Mouse (Mus musculus) neutrophil, adult 5-6 weeks (primary cell): Measurements from ENCODE around the gene Eipr1. TPM values are rescaled to one million over a fixed set of nuclear protein-coding genes. Genes with fewer than 3 reads are reported as not detected.
A peak's percentile ranks its signal among the peaks of the same experiment; 100 is the strongest.

ENCODE experiments used
- ATAC-seq: fragments of 151-379, 151-347 bp; 2 replicates; pipeline ENCODE4 v1.8.0; 2017; ENCODE audit warnings: mild to moderate bottlenecking, moderate TSS enrichment; ENCODE audit not compliant: insufficient number of reproducible peaks, poor library complexity, low FRiP score, severe bottlenecking; ENCODE audit errors: extremely low read depth
- total RNA-seq: library from RNA; stranded (forward); fragments of 200-1000 nt; gene quantifications from 2 replicates; pipeline ENCODE4 v1.2.3, GENCODE M21; 2017

The Eipr1 gene
- total RNA-seq, 1 experiment from 2014 or later, result 13.0 TPM

DNA sequence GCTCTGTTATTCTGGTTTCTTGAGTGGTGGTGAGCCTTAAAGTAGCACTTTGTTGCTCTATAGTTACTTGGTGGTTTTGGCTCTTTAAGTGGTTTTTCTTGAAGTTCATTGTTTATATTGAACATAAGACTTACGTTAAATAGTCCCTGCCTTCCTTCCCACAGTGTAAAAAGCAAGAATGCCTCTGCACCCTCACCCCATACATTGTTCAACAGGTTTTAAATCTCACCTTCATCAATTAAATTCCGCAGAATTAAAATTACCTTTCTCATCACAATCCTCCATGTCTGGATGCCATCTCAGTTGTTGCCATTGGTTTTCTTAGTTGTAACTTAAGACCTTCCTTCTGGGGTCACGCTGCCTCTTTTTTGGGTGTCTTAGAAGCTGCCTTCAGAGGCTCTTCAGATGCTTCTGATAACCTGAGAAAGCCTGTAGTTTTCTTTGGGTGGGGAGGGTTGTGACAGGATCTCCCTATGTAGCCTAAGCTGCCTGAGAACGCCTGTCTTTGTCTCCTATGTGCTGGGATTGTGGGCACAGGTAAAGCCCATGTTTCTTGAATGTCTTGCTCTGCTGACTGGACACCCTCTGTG lies 57.3 kb downstream of the Eipr1 start:
- no peak for ATAC-seq

DNA sequence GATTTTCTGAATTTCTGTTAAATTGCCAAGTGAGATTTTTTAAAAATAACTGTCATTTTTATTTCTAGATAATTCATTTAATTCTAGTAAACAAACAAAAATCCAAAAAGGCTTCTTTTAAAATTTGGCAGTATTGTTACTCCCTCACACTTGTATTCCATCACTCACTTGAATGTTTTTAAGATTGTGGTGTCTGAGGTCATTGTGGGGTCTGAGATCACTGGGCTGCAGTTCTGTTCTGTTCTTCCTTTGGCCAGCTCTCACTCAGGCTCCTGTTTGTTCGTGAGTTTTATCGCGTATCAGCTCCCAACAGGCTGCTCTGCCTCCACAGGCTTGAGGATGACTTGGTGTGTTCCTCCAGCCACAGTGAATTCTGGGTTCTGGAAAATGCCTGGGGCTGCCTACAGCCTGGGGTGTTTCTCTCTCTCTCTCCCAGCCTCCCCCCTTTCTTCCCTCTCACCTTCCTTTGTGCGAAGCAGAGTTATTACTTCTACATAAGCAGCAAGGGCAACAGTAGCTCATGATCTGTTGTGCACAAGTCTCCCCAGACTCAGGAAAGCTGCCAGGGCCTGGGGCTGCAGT lies 58.2 kb downstream of the Eipr1 start:
- ATAC-seq, result no peak

DNA sequence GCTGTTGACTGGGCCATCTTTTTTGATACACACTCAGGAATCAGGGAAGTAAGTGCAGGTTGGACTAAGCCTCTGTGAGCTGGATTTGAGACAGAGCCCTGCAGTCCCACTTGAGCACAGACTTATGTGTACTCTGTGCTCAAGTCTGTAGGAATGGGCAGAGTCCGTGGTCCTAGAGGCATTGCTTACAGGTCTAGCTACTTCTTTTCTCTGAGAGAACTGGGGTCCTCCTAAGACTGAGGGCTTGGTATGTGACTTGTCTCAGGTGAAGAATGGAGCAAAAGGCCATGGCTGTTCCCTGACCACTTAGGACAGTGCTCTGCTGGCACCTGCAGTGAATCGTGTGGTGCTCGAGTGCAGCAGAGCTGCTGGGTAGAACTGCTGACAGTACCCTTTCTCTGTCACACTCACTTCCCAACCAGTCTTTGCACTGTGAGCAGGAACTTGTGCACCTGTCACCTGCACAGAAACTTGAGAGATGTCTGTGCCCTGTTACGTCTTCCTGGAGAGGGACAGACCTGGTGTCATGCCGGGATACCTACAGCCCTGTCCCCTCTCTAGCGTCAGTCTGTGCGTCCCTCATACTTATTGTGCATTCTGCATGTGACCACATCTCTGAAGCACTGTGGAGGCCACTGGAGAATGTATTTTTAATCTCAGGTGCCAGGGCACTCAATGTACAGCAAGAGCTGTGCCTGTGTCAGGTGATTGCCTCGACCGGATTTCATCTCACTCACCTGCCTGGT lies 65.3 kb downstream of the Eipr1 start:
- ATAC-seq, result no peak

DNA sequence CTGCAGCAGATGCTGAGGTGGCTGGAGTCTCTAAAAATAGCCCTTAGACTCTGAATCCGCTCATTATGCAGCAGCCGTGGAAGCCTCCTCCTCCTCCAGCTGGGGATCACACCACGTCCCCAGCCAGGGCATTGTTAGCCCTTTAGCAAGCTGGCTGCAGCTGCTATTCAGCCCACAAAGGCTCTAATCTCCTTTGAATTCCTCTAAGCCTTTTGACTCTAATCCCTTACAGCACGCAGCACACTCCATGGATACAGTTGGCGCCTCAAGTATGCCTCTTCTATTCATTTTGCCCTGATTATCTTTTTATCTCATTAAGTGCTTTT lies 65.8 kb downstream of the Eipr1 start:
- ATAC-seq, result no peak

DNA sequence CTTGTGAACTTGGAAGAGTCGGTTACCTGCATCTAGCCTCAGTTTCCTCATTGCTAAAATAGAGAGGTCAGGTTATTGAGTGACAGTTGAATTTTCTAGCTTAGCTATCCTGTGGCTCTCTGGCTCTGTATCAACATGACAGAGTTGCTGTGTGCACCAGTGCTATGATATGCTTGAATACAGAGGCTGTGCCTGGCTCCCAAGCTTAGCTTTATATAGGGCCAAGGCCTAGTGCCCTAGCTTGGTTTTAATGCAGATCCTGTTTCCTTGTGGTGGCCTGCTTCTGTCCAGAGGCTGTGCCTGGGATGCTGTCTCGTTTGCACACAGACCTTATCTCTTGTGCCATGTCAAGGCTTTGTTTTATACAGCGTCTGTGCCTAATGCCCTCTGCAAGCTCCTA lies 66.3 kb downstream of the Eipr1 start:
- no peak for ATAC-seq

DNA sequence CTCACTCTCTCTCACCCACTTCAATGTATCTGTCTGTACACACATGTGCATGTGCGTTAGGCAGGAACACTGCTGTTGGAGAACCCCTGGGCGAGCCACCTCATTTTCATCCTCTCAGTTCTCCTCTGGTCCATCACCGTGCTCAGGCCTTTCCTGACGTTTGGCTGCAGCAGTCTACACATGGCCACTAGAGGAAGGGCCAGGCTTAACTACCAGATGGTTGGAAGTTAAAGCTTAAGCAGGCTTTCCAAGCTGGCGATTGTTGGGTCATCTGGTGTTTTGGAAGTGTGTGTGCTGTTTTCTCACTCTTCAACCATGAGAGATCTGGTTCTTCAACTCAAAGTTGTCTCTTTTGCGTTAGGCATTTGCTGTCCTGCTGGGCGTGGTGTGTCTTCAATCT lies 71.9 kb downstream of the Eipr1 start:
- ATAC-seq, result no peak

DNA sequence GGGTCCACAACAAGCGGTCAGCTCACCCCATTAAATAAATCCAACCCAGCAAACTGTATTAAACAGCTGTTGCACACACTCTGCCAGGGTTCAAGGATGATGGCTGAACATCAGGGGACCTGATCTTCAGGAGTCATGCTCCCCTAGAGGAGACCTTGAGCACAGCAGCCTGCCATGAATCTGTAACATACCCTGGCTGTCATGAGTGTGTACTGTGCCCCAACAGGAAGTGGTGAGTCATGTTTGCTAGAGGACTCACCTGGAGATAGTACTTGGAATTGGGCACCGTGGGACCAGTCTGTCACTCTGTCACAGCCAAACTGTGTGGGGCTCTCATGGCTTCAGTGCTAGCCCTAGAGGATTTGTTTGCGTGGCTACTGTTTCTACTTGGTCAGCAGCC lies 77.9 kb downstream of the Eipr1 start:
- ATAC-seq, result peak; percentile 40; the same call in 1 of the 2 replicates

DNA sequence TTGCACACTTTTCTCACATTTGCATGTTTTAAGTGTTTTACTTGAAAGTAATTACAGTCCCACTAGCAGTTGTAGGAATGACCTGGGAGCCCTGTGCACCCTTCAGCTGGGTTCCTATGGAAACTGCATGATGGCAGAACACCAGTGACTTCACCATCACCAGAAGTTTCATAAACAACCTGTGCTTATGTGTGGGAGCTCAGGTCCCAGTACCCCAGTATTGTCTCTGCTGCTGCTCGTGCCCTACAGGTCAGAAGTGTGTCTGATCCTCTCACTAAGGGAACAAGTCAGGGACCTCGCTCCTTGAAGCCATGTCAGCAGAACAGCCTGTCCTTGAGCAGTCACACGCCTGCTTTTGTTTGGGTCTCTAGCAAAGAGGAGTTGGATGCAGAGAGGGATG lies 78.9 kb downstream of the Eipr1 start:
- no peak for ATAC-seq

DNA sequence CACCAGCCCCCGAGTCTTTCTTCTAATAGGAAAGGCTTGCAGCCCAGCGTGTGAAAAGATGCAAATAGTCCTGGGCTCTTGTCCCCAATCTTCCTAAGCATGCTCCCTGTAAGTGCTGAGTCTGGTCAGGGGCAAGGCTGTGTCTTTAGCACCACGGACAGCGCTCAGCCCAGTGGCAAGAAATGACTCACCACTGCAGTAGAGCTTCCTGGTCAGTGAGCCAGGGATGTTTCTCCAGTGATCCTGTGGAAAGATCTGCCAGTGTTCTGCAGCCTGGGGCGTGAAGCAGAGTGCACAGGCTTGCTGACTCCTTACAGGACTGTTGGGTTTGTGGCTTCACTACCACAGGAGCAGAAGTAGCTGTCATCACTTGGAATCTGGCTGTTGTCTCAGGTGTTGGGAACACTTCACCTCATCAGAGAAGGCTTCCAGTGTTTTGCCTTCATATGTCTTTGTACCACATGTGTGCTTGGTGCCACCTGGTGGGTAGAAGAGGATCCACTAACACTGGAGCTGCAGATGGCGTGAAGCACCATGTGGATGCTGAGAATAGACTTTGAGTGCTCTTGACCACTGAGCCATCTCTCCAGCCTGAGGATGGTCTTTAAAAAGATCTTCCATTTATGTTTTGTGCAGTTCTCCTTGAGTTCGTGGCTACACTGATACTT lies 79.6 kb downstream of the Eipr1 start:
- ATAC-seq, result no peak

DNA sequence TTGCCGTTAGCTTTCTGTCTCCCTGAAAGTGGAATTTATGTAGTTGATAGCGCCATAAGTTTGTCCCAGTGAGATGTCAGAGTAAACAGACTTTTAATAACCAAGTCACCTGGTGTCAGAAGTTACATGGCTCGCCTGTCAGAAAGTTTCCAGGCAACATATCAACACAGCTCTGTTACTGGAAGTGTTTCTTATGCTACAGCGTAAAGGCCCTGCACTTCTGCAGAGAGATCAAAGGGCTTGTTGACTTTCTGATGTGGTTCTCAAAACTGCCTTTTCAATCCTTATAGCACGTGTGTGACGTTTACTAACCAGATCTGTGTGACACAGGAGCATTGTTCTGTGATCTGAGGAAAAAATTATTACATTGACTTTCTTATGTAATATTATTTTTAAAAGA lies 82.7 kb downstream of the Eipr1 start:
- peak; percentile 30; the same call in 1 of the 2 replicates for ATAC-seq

DNA sequence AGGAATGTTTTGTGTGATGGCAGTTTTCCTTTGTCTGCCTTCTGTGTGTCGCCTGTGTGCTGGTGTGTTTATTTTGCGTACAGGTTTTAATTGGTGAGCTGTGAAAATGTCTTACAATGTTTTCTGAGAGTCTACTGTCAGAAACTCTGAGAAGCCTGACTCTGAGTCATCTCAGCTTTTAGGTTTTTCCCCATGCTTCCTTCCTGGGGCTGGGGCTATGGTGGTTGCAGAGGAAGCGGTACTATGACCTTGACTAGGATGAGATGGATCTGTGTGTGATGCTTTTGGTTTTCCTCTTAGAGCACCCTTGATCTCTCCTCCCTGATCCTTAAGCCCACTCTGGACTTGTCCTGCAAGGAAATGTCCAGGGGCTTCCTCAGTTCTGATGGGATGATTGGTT lies 84.1 kb downstream of the Eipr1 start:
- ATAC-seq, result no peak

DNA sequence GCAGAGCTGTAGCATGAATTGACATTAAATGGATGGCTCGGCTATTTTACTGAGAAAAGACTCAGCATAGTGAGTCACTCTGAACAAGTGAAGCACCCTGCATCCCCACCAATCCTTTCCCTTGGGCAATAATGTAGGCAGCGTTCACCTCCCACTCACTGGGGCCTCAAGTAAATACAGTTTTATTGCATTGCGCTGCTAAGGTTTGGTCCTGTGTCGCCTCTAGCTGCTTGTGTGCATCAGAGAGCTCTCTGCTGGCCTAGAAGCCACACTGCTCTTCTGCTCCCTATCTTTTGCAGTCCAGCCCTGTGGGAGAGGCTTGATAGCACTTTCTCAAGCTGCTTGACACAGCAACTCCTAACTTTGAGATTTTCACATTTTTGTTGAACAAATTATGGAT lies 86.7 kb downstream of the Eipr1 start:
- no peak for ATAC-seq

DNA sequence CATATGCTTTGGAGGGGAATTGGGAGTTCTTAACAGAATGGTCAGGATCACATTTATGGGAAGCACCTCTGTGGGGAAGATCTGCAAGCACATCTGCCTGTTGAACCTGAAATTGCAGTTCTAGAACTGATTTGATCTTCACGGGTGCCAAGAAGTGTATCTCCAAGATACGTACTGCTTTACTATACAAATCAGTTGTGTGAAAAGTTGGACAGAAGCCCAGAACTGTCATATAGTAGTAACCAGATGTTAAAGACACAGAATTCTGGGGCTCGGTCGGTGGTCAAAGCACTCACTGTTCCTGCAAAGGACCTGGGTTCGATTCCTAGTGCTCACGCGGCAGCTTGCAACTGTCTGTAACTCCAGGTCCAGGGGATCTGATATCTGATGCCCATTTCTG lies 87.4 kb downstream of the Eipr1 start:
- no peak for ATAC-seq

DNA sequence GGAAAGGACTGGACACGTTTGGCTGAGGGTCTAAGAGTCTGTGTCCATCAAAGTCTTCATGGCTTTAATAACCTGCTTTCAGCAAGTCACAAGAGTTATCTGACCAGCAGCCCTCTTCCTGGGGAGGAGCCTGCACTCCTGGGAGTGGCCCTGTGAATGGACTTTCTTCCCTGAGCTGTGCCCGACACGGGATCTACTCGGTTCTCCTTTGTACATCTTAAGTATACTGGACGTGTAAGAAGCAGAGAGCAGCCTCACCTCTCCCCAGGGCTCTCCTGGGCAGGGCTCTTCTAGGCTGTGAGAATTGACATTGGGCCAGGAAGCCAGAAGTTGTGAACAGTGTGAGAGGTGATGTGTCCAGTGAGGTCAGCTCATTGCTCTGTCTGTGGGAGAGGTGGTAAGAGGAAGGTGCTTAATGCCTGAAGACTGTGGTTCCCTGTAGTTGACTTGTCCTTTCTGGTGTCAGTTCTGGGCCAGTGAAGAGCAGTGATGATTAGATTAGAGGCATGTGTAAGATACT lies 89.6 kb downstream of the Eipr1 start:
- ATAC-seq, result no peak

DNA sequence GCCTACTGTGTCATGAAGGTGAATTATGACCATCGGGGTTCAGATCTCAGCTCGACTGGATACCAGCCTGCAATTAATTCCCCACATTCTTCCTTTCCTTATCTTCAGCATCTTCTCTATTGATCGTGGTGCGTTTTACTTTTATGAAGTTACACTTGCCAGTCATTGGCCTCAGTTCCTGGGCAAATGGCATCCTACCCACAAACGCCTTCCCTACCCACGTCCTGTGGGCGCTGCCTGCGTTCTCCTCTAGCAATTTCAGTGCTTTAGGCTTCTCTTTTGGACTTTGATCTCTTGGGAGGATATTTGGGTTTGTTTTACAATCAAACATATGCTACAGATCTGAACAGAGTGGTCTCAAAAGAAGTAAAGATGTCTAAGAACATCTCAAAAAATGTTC lies 94.2 kb downstream of the Eipr1 start:
- no peak for ATAC-seq

DNA sequence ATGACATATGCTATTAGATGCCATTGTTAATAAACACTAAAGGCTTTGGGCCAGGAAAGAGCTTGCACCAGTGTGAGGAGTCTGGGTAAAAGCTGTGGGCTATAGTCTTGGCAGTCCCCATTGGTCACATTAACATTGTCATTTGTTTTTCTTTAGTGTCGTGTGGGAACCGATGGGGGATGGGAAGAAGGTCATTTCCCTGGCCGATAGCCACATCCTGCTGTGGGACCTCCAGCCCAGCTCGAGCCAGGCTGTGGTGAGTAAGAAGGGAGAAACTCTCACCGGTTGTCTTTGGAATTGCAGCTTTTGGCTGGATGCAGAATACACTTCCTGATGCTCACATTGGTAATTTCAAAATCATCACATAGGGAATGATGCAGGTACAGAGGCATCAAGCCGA lies 95.8 kb downstream of the Eipr1 start:
- no peak for ATAC-seq

DNA sequence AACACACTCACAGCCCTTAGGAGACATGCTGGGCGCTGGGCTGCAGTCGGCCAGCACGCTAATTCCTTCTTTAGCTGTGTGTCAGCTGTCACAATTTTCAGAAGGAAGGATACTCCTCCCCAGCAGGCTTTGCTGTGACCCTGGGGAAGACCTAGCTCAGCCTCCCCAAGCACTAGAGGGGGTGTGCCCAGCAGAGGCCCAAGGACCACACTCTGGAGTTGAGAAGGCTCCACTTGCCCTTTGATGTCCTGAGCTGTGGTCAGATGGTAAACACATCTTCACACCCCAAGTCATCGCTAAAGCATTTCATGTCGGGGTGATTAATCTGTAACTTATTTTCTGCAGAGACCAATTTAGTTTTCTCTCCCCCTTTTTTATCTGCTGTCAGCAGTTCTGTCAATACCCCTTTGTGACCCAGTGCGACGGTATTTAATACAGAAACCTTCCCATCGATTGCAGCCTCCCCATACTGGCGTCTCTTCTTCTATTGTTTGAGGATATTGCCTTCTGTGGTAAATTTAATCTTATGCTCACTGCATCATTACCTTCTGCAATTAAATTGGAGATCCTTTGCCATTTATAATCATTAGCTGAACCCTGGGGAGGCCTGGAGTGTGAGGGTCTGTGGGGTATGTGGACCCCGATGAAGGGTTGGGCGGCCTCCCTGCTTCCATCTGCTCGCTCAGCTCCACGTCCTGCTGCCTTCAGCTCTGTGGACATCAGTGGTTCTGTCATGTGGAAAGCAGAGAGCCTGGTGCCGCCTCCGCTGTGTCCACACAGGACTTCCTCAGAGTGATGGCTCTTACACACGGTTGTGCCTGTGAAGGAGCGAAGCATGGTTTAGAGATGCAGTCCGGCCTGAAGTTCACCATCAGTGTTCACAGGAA lies 97.4 kb downstream of the Eipr1 start:
- ATAC-seq, result no peak

DNA sequence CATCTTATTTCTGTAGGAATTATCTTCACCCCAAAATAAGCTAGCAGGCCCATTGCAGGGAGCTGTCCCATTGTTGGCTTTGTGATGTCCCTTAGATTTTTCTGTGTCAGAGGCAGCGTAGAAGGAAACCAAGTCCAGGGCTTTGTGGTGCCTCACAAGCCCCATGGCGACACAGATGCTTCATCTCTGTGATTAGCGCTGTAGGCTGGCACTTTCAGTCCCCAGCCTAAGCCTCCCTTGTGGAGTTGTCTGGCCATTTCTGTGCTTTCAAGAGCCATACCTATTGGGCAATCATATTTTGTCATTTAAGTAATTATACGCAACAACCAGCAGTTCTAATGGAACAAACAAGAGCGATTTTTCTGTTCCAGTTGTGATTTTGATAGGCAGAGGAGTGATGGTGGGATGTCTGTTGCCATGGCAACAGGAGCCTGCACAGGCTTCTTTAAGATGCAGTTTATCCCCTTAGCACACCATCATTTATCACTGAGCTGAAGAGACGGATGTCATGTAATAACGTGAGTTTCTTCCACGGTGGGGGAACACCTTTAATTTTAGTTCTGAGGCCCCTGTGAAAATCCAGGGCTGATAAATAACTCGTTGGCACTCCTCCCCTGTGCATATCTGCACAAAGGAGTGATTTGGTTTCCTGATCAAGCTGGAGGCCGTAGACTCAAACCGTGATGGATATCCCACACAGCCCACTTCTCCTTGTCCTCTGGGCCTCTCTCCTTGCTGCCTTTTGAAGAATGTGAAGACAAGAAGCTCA lies 108.1 kb downstream of the Eipr1 start:
- no peak for ATAC-seq

DNA sequence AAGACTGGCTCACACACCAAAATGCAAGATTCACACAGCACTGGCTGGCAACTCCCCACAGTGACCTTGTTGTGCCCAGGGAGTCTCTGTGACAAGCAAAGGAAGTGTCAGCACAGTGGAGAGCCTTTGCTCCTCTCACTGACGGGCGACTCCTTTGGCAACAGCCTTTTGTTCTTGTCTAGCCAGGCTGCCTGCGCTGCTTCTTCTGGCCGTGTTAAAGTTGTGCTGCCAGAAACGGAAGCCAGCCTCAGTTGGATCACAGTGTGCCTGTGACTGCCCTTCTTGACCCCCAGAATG lies 108.6 kb downstream of the Eipr1 start:
- no peak for ATAC-seq
